Mouse (Mus musculus) cerebellum, postnatal 25 days (tissue): ENCODE measurements around the gene Snupn.
"Not testable (repeated sequence)": the region's sequence is repeated elsewhere in the genome, so short reads cannot be mapped to it uniquely, and the experiment has no call there.

Source experiments
- DNase-seq, 2 experiments: peaks; one replicate each; pipeline ENCODE4 v3.0.0; 2021; ENCODE audit warnings: mixed read lengths in 2 of 2

The Snupn gene

DNA sequence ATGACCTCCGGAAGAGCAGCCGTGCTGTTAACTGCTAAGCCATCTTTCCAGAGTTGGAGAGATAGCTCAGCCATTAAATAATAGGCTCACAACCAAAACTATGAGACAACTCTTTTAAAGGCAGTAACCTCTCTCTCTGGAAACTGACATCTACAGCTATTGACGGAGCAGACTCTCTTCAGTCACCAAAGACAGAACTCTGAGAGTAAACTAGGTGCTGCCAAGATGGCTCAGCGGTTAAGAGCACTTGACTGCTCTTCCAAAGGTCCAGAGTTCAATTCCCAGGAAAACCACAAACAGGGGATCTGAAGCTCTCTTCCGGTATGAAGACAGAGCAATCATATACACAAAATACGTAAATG, 13.8 kb upstream of the Snupn start:
- no peak for DNase-seq

DNA sequence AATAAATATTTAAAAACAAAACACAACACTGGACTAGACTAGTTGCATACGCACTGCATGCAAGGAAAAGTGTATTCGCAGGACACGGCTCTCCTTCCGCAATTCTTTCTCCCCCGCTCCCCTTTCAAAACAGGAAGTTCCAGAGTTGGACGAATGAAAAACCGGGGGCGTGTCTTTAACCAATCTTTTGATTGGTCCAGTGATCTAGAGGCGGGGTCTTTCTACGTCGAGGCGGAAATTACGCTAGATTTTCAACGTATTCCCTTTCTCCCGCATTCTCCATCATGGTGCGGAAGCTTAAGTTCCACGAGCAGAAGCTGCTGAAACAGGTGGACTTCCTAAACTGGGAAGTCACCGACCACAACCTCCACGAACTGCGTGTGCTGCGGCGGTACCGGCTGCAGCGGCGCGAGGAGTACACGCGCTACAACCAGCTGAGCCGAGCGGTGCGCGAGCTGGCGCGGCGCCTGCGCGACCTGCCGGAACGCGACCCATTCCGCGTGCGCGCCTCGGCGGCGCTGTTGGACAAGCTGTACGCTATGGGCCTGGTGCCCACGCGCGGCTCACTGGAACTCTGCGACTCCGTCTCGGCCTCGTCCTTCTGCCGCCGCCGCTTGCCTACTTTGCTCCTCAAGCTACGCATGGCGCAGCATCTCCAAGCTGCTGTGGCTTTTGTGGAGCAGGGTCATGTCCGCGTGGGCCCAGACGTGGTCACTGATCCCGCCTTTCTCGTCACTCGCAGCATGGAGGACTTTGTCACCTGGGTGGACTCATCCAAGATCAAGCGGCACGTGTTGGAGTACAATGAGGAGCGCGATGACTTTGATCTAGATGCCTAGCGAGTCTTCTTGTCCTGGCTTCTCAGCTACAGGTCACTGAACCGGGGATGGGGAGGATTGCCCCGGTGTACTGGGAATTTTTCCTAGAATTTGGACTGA, 13.2 kb upstream of the Snupn start, which contains the start of gene Imp3:
TSS of gene Imp3 (plus strand) at position 253 of the 938 bp plus-strand sequence.
- peak; percentile 91 to 93 for DNase-seq

DNA sequence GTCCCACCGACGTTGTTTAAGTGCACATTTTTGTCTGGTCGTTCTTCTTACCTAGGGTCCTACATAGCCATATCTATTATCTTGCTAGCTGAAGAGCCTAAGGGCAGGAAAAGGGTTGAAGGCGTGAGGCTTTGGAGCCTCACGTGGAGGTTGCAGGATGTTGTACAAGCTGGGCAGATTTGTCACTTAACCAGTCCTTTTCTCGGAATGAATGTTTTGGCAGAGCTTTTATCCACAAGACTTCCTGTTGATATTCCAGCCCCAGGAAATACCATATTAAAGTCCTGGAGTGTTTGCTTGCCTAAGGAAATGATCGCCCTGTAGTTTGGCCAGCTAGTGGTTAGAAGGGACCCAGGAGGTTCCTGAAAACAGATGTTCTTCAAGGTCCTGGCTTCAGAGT, 12.3 kb upstream of the Snupn start:
- DNase-seq: no peak

DNA sequence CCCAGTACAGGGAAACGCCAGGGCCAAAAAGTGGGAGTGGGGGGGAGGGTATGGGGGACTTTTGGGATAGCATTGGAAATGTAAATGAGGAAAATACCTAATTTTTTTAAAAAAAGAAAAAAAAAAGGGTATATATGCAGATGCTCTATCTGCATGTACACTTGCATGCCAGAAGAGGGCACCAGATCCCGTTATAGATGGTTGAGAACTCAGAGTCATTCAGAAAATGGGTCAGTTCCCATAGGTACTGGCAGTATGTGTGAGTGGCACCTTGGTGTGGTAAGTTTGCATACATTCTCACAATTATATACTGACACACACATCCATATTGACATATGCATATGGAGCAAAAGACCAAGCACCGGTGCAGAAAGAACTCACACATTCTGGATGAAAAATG, 3.2 kb upstream of the Snupn start:
- DNase-seq: peak; percentile 36 to 71

DNA sequence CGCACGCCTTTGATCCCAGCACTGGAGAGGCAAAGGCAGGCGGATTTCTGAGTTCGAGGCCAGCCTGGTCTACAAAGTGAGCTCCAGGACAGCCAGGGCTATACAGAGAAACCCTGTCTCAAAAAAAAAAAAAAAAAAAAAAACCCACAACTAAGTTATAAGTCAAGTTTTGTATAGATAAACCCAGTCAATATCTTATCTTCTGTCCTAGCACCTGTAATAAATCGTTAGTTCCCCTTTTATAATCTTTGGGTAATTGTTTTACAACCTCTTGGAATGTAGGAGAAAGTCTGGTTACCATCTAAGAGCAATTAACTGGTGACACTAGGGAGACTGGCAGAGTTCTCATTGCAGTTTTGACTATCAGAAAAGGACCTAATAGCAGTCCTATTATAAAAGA, 2.0 kb upstream of the Snupn start:
- DNase-seq: not testable (repeated sequence)

DNA sequence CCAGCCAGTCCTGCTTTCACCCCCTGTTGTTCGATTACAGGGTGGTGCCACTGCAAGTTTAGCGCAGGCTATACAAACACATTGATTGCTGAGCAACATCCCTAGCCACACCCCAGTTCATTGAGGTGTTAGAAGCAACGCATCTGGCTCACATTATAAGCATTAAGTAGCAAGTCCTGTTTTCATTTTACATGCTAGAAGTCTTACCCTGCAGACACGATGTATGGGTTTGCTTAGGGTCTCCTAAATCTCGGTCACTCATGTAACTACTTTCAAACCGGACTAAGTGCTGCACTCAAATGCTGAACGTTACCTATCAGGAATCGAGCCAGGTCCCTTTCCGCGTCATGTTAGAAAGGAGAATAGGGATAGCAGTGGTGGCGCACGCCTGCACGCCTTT, 911 bp upstream of the Snupn start:
- DNase-seq: no peak

DNA sequence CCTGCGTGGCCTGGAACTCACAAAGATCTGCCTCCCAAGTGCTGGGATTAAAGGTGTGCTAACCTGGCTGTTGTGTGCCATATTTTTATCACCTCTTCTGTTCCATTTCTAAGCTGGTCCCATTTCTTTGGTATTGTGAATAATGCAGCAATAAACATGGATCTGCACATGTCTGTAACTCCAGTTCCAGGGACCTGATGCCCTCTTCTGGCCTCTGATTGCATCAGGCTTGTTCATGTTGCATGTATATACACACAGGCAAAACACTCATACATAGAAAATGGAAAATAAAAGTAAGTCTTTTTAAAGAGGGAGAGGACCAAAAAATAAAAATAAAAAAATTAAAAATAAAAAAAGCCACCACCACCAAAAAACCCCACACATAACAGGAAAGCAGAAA, 2.9 kb downstream of the Snupn start:
- no peak for DNase-seq

DNA sequence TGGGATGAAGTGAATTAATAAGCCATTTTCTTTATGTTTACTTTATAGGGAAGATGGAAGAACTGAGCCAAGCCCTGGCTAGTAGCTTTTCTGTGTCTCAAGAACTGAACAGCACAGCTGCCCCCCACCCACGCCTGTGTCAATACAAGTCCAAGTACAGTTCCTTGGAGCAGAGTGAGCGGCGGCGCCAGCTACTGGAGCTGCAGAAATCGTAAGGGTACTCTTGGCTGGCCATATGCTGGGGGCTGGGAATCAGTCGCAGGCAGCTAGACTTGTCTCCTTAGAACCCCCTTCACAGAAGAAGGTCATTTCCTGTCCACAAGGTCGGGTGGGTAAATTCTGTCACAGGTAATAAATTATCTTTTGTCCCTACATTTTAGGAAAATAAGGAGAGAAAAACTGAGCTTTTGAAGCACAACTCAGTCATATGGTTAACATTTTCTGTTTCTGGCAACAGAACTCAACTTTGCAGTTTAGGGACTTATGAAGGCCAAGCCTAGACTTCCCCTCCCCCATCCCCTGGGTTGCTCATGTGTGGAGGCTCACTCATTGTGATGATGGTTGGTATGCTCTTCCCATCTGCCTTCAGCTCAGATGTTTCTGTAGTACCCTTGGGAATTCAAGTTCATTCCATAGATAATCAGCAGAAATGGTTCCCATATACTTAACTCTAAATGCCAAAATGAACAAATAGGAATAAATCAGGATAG, 6.4 kb downstream of the Snupn start:
- no peak for DNase-seq

DNA sequence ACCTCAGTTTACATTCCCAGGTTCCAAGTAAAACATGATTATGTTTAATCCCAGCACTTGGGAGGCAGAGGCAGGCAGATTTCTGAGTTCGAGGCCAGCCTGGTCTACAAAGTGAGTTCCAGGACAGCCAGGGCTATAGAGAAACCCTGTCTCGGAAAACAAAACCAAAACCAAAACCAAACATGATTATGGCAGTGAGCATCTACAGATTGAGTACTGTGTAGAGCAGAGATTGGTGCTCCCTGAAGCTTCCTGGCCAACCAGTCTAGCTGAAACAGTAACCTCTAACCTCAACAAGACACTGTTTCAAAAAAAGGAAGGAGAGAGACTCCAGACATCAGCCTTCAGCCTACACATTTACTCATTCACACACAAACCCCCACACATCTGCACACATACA, 8.0 kb downstream of the Snupn start:
- no peak for DNase-seq

DNA sequence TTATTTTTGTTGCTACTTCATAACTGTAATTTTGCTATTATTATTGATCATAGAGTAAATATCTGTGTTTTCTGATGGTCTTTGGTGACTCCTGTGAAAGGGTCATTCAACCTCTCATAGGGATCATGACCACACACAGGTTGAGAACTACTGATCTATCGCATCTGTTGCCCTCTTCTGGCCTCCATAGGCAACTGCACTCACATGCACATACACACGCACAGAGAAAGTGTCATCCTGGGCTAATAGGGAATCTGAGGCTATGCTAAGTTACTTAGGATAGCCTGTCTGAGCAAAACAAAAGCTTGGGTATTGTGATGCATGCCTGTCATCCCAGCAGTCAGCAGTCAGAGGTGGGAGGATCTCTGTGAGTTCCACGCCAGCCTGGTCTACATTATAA, 10.9 kb downstream of the Snupn start:
- DNase-seq: no peak

DNA sequence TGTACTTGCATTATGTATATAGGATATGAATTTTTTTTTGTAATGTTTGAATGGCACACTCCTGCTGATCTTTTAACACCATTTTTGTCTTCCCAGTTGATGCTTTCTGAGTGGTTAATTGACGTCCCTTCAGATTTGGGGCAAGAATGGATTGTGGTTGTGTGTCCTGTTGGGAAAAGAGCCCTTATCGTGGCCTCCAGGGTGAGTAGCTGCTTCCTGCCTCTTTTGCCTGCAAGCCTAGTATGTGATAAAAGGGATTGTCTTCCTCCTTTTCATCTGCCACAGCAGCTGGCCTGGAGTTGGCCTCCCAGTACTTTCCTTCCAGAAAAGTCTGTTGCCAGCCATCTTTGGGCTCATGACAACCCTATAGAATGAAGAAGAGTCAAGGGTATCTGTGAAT, 19.5 kb downstream of the Snupn start:
- DNase-seq: no peak

DNA sequence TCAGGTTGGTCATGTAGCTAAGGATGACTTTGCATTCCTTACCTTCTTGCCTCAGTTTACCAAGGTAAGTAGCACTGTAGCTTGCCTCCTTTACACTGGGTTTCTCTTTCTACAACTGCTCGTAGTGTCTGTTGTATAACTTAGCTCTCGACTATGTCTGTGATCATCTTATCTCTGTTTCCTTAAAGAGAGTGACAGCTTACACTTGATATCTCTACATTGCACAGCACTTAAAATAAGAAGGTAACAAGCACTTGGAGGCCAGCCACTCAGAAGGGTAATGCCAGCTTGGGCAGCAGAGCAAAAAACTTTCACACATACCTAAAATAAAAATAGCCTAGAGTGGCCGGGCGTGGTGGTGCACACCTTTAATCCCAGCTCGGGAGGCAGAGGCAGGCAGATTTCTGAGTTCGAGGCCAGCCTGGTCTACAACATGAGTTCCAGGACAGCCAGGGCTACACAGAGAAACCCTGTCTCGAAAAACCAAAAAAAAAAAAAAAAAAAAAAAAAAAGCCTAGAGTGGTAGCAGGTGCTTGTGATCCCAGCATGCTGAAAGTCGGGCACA, 23.4 kb downstream of the Snupn start:
- no peak for DNase-seq

DNA sequence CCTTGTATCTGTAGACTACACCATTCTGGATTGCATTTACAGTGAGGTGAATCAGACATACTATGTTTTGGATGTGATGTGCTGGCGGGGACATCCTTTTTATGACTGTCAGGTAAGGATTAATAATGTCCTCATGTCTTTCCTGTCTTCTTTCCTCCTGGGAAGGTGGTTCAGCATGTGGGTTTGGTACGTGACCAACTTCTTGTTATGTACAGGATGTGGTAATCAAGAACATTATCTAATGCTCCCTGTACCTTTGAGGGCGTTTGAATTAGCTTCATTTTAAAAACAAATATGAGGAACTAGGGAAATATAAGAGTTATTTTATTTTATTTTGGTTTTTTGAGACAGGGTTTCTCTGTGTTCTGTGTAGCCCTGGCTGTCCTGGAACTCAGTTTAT, 24.5 kb downstream of the Snupn start:
- no peak for DNase-seq

DNA sequence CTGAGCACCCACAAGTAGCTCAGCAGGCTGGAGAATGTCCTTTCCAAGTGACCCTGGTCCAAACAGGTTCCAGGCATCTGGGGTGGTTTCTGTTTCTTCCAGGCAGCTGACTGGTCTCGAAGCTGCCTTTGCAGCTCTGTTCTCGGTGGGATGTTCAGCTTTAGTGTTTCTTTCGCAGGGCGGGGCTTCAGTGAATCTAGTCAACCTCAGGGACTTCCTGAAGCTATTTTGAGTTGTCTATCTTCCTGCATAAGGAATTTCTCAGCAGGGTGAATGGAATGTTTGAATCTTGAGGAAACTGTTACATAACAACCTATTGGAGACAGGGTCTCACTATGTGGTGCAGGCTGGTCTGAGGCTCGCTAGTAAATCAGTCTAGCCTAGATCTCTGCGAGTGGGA, 29.5 kb downstream of the Snupn start:
- DNase-seq: no peak

DNA sequence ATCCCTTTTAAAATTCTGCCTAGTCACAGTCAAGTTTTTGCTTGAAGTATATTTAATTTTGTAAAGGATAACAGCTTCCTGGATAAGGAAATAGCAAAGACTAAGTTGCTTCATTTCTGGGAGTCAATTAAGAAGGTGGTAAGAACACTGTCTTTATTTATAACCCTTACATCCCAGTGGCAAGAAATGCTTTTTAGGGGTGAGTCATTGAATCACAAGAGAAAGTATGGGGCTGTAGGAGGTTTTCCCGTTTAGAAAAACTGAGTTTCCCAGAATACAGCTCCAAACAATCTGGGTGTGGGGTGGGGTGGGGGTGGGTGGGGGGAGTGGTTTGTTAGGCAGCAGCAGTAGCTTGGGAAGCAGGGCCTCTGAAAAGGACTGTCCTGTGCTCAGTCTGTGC, 30.8 kb downstream of the Snupn start:
- no peak for DNase-seq

DNA sequence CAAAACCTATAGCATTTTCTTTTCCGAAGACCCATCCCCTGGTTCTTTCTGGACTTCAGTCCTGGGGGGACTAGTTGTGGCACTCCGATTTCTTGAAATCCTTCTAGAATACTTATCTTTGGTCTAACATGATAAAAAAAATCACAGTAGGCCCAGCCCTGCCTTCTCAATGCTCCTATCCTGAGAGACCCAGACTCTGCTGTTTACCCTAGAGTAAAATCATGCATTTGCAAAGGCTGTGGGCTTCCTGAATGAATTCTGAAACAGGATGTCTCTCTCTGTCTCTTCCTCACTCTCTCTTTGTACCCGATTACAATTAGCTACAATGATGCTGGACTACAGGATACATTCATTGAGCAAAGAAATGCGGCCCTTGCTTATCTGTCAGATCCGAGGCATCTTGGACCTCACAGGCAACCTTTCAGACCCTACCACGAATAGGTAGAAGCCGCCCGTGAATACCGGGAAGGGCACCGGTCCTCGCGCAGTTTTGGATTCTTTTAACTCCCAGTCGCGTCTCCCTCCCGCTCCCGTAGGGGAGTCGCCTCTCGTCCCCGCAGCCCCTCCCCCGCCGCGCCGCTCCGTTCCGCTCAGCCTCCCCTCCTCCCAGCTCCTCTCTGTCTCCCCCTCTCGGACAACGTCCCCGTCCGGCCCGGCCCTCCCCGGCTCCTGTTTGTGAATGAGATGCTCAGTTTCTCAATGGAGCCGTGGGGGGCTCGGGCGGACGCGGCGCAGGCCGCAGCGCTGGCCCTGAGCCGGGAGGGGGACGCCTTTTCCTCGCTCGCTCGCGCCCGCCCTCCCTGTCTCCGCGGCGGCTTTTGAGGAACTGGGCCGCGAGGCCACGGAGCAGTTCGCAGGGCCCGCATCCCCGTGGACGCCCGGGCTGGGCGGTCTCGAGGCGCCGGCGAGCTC, 43.9 kb downstream of the Snupn start, which contains the start of gene Ptpn9:
TSS of gene Ptpn9 (plus strand) at position 638 of the 912 bp plus-strand sequence.
- DNase-seq: peak; percentile 90 to 95

DNA sequence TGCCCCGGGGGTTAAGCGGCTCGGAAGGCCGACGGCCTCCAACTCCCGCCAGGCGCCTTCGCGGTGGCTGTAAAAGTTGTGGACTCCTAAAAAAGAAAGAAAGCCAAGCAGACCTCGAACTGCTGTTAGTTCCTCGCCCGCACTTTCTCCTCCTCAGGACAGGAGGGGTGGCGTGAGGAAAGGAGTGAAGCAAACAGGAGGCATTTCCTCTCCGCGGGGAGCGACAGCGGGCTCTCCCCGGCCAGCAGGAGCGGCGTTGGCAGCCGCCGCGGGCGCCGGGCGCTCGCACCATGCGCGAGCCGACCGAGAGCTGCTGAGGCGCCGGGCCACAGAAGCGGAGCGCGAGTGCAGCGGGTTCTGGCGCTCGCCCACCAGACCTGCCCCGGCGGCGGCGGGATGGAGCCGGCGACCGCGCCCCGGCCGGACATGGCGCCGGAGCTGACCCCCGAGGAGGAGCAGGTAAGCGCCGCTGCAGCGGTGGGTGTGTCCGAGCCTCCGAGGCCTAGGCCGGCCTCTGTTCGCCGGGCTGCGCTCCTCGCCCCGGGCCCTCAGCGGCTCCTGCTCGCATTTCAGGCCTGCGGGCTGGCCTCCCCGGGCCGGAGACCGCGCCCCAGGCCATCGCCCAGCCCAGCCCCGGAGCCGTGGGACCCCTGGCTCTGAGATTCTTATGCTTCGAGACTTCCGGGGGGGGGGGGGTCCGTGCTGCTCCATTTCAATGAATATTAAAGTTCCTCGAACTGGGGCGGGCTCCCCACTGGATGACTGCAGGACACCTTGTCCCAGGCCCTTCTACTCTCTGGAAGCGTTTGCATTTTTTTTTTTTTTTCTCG, 44.7 kb downstream of the Snupn start:
- peak; percentile 73 to 75 for DNase-seq

DNA sequence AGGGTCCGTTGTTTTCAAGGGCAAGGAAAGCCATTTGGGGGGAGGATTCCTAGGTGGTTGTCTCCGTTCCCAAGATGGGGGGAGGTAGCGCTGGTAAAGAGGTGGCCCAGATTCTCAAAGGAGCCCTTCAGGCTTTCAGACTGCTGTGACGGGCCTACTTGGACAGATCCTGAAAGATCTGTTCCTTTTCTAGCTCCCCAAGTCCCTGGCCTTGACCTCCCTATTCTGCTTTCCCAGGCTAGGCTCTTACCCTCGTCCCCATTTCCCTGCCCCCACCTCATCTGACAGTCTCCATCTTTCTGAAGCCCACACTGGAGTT, 45.3 kb downstream of the Snupn start:
- peak; percentile 29 to 31 for DNase-seq

DNA sequence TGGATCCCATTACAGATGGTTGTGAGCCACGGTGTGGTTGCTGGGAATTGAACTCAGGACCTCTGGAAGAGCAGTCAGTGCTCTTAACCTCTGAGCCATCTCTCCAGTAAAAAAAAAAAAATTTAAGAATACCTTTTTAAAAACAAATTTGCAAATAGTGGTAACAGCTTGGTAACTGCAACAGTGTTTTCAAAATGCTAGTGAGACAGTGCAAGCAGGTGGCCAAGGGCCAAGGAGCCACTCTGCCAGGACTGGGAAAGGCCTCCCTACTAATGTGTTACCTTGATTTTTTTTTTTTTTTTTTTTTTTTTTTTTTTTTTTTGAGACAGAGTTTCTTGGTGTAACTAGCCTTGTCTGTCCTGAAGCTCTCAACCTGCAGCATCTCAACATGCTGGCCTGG, 46.5 kb downstream of the Snupn start:
- DNase-seq: peak; percentile 9 to 41

DNA sequence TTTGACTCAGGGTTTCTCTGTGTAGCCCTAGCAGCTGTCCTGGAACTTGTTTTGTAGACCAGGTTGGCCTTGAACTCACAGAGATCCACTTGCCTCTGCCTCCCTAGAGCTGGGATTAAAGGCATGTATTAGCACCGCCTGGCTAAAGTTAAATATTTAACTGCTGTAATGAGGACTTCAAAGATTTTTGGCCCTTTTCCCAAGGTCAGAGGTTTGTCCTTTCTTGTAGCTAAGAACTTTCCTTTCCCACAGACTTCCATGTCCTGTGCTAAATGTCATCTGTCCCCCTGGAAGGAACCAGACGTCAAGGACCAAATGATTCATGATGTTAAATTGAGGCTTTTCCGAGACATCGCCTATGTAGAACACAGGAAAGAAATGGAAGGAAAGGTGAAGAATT, 52.3 kb downstream of the Snupn start:
- no peak for DNase-seq

DNA sequence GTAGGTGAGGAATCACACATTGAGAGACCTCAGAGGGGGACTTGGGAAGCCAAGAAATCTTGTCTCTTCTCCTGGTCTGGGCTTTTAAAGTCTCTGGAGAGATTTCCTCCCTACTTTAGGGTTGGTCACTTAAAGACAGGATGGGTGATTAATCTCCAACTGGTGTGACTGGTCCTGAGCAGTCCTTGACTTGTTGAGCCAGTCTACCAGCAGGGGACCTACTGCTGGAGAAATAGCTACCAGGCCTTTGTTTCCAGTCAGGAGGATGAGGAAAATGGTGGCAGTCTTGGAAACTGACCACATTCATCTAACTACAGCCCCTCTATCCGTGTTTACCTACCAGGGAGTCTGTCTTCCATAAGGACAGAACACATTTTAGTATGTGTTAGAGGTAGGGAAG, 61.7 kb downstream of the Snupn start:
- DNase-seq: no peak

DNA sequence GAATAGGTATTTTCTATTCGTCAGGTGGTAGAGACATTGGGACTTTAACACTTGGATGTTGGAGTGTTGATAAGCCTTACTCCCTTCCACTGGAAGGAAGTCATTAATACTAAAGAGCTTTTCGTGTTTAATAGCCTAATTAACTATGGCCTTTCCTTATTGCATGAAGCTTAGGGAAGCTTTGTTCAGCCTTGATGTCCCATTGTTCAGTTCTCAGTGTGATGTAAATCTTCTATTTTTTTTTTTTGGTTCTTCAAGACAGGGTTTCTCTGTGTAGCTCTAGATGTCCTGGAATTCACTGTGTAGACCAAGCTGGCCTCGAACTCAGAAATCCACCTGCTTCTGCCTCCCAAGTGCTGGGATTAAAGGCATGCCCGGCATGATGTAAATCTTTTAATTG, 62.2 kb downstream of the Snupn start:
- no peak for DNase-seq
